Mouse (Mus musculus) embryonic stem cell, embryonic (primary cell): ENCODE data around the gene Slpi.
"Not testable (repeated sequence)": the region's sequence is repeated elsewhere in the genome, so short reads cannot be mapped to it uniquely, and the experiment has no call there.

Experiments
- CTCF ChIA-PET, 4 experiments: fragments of 300-600 bp in 2 of 4; fragments of 350-600 bp in 2 of 4; sonication (Branson Sonifier 250); formaldehyde crosslinking; loops; one replicate each; lab custom pipeline; 2022; ENCODE audit warnings: inconsistent platforms in 2 of 4; lab: Charles Lee
- POLR2A ChIA-PET, 4 experiments: fragments of 300-600 bp in 2 of 4; fragments of 350-600 bp in 2 of 4; sonication (Branson Sonifier 250); formaldehyde crosslinking; loops; one replicate each; lab custom pipeline; 2022; ENCODE audit warnings: antibody characterized with exemption in 4 of 4, inconsistent platforms in 1 of 4; lab: Charles Lee

Gene Slpi

GRCm38 (mm10) chr2:164320983-164321382, 67.9 kb downstream of the Slpi start:
- ChIA-PET POLR2A (no interaction called here), CTCF (no interaction called here)

GRCm38 (mm10) chr2:164316451-164316850, 72.4 kb downstream of the Slpi start, which contains the start of gene Svs6:
Gene Svs6 (plus strand): TSS chr2:164316751.
- POLR2A ChIA-PET: interaction anchor here in 1 of 4 experiments (0.6 kb wide), 1 partner anchor 15 kb away, joined by 4 read pairs; no protein-coding TSS in a partner anchor
- CTCF ChIA-PET: not testable (repeated sequence)

GRCm38 (mm10) chr2:164315460-164315859, 73.4 kb downstream of the Slpi start:
- POLR2A ChIA-PET: not testable (repeated sequence)
- CTCF ChIA-PET: interaction anchor here in 1 of 4 experiments (0.6 kb wide), 1 partner anchor 426 kb away, joined by 8 read pairs; no protein-coding TSS in a partner anchor

GRCm38 (mm10) chr2:164312599-164312998, 76.3 kb downstream of the Slpi start:
- CTCF ChIA-PET: no interaction called here
- POLR2A ChIA-PET: interaction anchor here in 1 of 4 experiments (0.6 kb wide), 1 partner anchor 389 kb away, joined by 3 read pairs; no protein-coding TSS in a partner anchor
